Mouse (Mus musculus) central nervous system, embryonic 18 days (tissue): ENCODE data around the gene Clip3. TPM values are rescaled to one million over a fixed set of nuclear protein-coding genes. Genes with fewer than 3 reads are reported as not detected.

Experiments used
- polyA plus RNA-seq: library from polyadenylated mRNA; depleted of rRNA; stranded (reverse); fragments of >200 nt; gene quantifications from 2 replicates; pipeline ENCODE4 v1.2.3, GENCODE M21; 2012; rRNA removed

Clip3 gene
- polyA plus RNA-seq = 222 and 254 TPM in 2 replicates

GRCm38 (mm10) chr7:30291215-30292131 lies at the start of gene Clip3:
Clip3 (plus strand) TSS chr7:30291728.

GRCm38 (mm10) chr7:30279951-30280669 lies 11.4 kb upstream of the Clip3 start, which contains the start of the genes Thap8 and Wdr62:
Thap8 (plus strand) TSS chr7:30280094.
Wdr62 (minus strand) TSS chr7:30280419.

GRCm38 (mm10) chr7:30308076-30309005 lies 16.8 kb downstream of the Clip3 start, which contains the start of gene Alkbh6:
Alkbh6 (plus strand) TSS chr7:30308717.

DNA sequence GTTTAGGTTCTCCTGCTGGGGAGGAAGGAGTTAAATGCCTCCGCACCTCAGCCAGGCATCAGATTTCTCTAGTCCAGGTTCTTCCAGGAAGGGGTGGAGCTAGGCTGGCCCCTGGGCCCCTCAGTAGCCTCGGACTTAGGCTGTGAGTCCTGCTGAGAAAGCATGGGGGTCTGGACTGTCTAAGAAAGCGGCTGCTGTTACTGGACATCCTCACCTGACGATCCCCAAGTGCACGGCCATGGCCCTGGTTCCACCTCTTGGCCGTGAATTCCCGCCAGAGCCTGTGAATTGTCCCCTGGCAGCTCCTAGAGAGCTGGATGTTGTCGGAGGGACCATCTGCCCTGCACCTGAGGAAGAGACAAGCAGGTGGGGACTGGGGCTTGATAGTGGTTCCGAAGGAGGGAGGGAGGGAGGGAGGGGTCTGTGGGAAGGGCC lies 23.2 kb downstream of the Clip3 start, which contains the start of gene Syne4:
Syne4 (plus strand) TSS at position 87 of the 435 bp plus-strand sequence.

DNA sequence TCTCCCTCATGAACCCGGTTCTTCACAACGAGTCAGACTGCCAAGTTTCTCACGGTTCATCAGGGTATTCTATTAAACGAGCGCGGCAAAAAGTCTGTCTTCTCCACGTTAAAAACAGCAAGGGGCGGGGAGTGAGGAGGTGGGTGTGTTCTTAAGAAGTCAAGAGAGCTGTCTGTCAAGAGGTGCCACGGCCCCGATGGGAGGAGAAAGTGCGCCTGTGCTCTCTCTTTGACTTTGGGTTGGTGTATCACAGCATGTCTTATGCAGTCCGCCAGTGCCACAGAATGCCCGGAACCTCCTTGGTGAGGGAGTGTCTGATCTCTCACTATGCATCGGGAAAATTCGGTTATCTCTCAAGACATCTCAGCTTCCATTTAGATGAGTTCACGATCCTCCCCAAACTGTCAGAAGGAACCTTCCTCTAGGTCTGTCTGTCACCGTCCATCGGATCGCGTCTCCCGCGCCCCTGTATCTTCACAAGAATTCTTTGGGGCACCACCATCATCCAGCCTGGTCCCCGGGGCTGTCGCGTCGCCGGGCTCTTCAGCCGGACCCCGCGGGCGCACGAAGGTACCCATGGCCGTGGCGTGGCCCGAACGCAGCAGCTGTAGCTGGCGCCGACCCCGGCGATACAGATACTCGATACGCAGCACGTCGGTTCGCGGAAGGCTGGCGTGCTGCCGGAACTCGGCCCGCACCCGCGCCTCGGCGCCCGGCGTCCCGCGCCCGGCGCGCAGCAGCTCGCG lies 30.2 kb downstream of the Clip3 start, which contains the start of gene E130208F15Rik:
E130208F15Rik (plus strand) TSS at position 202 of the 746 bp plus-strand sequence.

DNA sequence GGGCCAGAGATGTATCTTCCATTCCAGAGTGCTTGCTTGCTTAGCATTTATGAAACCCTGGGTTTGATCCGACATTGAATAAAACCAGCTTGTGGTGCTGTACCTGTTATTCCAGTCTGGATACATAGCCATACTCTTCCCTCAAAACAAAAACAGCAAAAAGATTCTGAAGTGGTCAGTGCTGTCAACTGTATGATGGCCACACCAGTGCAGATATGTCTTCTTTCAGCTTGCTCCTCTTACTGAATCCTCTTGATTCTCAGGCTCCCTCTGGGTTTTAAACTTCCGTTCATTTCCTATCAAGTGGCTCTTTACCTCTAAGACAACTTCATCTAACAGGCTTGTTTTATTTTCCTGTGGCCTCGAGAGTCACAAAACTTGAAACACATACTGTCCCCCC lies 32.3 kb downstream of the Clip3 start, which contains the start of gene Sdhaf1:
Sdhaf1 (minus strand) TSS at position 101 of the 400 bp plus-strand sequence.

Other genes with a start within 250 kb of the Clip3 start
- gene Zfp14, start 240.3 kb upstream of the Clip3 start, polyA plus RNA-seq = 13.6 and 14.4 TPM in 2 replicates
- 5.2 and 5.8 TPM in 2 replicates for gene Zfp82, start 218.8 kb upstream of the Clip3 start, polyA plus RNA-seq
- gene Gm26920, start 201.3 kb upstream of the Clip3 start, polyA plus RNA-seq = 0.21 and 0.54 TPM in 2 replicates
- 11.0 and 11.6 TPM in 2 replicates for gene Zfp566, start 201.2 kb upstream of the Clip3 start, polyA plus RNA-seq
- gene Zfp260, start 197.0 kb upstream of the Clip3 start, polyA plus RNA-seq = 41.1 and 42.5 TPM in 2 replicates
- 11.5 and 11.7 TPM in 2 replicates for gene Zfp382, start 169.8 kb upstream of the Clip3 start, polyA plus RNA-seq
- gene Zfp146, start 122.0 kb upstream of the Clip3 start, polyA plus RNA-seq = 66.7 and 71.2 TPM in 2 replicates
- 2.9 and 6.4 TPM in 2 replicates for gene Cox7a1, start 107.6 kb upstream of the Clip3 start, polyA plus RNA-seq
- 238 and 244 TPM in 2 replicates for gene Capns1, start 92.9 kb upstream of the Clip3 start, polyA plus RNA-seq
- gene Polr2i, start 59.8 kb upstream of the Clip3 start, polyA plus RNA-seq = 286 TPM in 2 replicates
- 204 and 220 TPM in 2 replicates for gene Tbcb, start 59.5 kb upstream of the Clip3 start, polyA plus RNA-seq
- gene Ovol3, start 56.0 kb upstream of the Clip3 start, polyA plus RNA-seq = 0.08 and 0.16 TPM in 2 replicates
- gene Thap8, start 11.6 kb upstream of the Clip3 start, polyA plus RNA-seq = 0.16 and 0.28 TPM in 2 replicates
- gene Wdr62, start 11.3 kb upstream of the Clip3 start, polyA plus RNA-seq = 8.5 and 9.6 TPM in 2 replicates
- 121 TPM in 2 replicates for gene Alkbh6, start 17.0 kb downstream of the Clip3 start, polyA plus RNA-seq
- 21.0 and 25.5 TPM in 2 replicates for gene Syne4, start 23.1 kb downstream of the Clip3 start, polyA plus RNA-seq
- 0.36 and 0.45 TPM in 2 replicates for gene E130208F15Rik, start 30.0 kb downstream of the Clip3 start, polyA plus RNA-seq
- 15.9 and 17.6 TPM in 2 replicates for gene Sdhaf1, start 32.2 kb downstream of the Clip3 start, polyA plus RNA-seq
- 21.8 and 27.0 TPM in 2 replicates for gene Lrfn3, start 71.0 kb downstream of the Clip3 start, polyA plus RNA-seq
- gene Tyrobp, start 122.0 kb downstream of the Clip3 start, polyA plus RNA-seq = 20.3 and 25.9 TPM in 2 replicates
- 0.96 TPM in 1 of 2 replicates, not detected in the other for gene Hcst, start 128.1 kb downstream of the Clip3 start, polyA plus RNA-seq
- 3.8 and 3.9 TPM in 2 replicates for gene Nfkbid, start 130.0 kb downstream of the Clip3 start, polyA plus RNA-seq
- gene Aplp1, start 153.8 kb downstream of the Clip3 start, polyA plus RNA-seq = 647 and 667 TPM in 2 replicates
- gene Kirrel2, start 166.0 kb downstream of the Clip3 start, polyA plus RNA-seq = 0.17 and 0.40 TPM in 2 replicates
- 0.18 and 0.56 TPM in 2 replicates for gene Nphs1, start 166.6 kb downstream of the Clip3 start, polyA plus RNA-seq
- gene Prodh2, start 201.9 kb downstream of the Clip3 start, polyA plus RNA-seq = not detected in 2 replicates
- 165 and 210 TPM in 2 replicates for gene Arhgap33, start 243.3 kb downstream of the Clip3 start, polyA plus RNA-seq